Mouse (Mus musculus) spleen, postnatal 36 days (tissue): ENCODE measurements around the gene Tmem44.
"Not testable (repeated sequence)": the region's sequence is repeated elsewhere in the genome, so short reads cannot be mapped to it uniquely, and the experiment has no call there.

Source experiments
- DNase-seq, 2 experiments: peaks; one replicate each; pipeline ENCODE4 v3.0.0; 2022; ENCODE audit warnings: low spot score in 2 of 2, mixed read lengths in 1 of 2

Gene Tmem44

DNA sequence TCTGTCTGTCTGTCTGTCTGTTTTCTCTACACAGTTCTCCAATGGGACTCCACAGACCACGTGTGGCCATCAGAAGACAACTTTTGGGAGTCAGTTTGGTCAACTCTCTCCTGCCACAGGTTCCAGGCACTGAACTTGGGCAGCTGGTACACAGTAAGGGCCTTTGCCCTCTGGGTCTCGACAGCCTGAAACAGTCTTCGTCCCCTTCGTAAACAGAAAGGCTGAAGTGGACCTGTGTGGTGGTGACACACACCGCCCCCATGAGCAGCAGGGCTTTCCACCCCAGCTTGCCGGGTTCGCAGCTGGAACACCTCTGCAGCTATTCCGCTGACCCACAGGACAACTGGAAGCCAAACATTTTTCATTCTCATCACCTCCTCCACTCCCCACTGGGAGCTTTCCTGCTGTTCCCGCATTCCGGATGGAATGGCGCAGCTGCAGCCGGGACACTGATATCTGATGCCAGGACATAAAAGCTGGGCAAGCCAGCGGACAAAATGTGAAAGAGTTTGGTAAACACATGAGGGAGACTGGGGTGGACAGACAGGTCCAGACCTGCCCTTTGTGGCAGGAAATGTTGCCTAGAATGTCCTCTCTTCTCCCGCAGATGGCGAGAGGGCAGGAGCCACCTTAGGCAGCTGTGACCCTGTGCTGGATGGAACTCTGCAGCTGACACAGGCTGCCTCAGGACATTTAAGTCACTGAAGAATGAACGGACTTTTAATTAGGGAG is 51.4 kb downstream of the Tmem44 start:
- no peak for DNase-seq

DNA sequence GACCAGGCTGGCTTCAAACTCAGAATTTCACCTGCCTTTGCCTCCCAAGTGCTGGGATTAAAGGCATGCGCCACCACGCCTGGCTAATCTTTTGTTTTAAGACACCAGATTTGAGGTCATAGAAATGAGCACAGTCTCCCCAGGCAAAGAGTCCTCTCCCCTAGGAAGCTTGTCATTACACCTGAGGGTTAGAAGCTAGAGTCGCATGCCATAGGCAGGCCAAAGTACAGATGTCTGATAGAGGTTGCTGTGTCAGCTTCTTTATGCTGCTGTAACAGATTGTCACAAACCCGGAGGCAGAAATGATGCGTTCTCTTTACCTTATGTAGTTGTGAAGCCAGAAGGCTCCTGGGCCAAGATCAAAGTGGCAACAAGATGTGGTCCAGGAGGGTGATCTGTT is 53.3 kb downstream of the Tmem44 start:
- no peak for DNase-seq

DNA sequence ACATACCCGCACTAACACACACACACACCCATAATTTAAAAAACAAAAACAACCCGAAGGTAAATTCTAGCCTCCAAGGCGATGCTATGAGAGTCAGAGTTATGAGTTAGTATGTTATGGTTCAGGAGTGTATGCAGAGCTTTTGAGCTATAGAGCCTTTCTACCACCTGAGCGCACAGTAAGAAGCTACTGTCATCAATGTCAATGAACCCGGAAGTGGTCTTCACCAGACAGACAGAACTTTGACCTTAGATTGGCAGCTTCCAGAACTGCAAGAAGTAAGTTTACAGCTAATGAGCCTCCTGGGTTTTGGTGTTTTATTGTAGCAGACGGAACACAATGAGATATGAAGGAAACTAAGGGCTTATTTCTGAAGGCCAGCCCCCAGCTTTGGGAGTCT is 55.8 kb downstream of the Tmem44 start:
- DNase-seq, result no peak

DNA sequence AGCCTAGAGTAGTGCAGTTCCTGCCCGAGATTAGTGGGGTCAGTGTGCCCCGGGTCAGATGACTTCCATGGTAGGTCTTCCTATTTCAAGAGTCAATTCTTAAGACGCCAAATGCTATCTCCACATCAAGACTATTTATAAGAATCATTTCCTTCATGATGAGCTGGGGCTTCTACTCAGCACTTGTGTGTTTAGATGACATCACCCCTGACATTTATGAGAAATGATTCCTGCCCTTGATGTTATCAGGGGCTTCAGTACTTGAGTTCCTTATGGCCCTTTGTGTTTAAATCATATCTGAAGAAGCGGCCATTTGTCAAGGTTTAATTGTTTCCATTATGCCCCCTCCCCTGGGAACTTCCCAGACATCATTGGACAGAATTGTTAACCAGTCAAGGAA is 58.9 kb downstream of the Tmem44 start:
- no peak for DNase-seq

DNA sequence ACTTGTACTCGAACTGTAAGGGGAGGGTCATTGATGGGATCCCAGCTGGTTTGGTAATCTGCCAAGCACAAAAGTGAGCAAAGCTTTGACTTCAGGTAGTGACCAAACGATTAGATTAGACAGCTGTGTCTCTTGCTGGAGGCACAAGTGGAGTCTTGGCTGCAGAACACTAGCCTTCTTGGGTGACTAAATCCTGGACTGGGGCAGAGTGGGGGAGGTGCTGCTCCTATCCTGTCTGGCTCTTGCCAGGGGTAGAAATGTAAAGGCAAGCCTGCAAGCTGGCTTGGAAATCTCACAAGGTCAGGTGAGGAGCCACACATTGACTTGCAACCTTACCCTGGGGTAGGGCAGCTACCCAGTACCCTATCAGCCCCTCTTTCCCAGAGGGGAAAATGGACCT is 59.9 kb downstream of the Tmem44 start:
- DNase-seq, result no peak

DNA sequence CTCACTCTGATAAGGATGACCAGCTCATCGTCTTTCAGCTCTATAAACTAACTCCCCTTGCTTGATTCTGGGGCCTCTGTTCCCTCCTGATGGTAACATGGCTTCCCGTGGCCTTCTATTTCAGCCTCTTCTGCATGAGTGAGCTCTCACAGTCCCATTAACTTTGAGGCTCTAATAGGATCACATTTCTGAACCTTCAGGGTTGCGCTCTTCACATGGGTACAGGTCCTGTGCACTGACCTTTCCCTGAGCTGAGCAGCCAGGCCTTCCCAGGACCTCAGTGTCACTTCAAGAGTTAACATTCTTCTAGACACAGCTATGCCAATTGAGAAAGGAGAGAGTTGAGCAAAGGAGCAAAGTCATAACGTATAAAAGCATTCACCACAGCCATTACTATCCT is 60.3 kb downstream of the Tmem44 start:
- no peak for DNase-seq

DNA sequence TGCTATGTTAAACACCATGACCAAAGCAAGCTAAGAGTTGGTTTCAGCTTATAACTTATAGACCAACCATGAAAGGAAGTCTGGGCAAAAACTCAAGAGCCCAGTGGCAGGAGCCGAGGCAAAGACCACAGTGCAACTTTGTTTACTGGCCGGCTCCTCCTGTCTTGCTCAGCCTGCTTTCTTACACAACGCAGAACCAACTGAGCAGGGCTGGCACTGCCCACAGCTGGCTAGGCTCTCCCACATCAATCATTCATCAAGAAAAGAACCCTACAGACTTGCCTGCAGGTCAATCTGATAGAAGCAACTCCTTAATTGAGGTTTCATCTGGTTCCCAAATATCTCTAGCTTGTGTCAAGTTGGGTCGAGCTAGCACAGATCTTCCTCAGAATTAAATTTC is 61.0 kb downstream of the Tmem44 start:
- no peak for DNase-seq

DNA sequence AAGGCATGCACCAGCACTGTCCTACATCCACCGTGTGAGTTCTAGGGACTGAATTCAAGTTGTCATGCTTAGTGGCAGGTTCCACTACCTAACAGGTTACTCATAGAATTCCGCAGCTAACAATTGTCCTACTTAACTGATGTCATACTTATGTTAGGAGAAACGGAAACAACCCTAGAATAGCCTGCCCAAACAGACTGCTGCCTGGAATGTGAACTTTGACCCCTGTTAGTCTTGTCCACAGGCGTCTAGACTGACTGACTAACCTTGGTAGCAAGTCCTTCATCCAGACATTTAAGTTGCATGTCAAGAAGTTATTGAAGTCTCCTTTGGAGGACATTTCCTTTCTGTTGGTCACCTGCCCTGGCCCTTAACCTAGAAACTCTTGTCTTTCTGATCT is 64.1 kb downstream of the Tmem44 start:
- DNase-seq, result no peak

DNA sequence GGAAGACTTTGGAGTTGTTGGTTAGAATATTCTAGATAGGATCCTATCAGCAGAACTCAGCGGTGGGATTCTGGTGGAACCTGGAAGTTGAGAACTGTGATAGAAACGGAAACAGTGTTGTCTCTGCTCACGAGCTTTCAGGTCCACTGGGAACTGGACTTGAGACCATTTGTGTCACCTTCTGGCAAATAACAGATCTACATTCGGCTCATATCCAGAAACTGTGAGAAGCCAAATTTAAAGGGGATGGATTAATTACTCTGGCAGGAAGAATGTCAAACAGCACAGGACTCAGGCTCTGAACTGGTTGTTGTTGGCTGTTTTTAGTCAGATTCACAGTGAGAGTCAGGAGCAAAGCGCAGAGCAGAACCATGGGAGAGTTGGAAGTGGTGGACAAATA is 72.9 kb downstream of the Tmem44 start:
- no peak for DNase-seq

DNA sequence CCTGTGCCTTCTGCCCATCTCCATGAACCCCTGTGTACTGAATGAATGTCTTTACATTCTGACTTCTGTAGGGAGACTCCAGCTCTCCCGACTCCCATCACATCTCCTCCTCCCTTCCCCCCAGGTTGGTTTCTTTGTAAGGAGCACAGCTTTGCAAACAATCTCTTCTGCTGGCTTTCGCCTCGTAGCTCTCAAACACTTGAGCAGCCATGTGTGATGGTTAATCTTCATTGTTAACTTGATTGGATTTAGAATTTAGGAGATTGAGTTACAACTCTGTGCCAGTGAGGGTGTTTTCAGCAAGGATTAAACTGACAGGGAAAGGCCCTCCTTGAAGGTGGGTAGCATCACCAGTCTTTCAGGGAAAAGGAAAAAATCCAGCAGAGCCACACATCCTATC is 73.6 kb downstream of the Tmem44 start:
- DNase-seq, result no peak

DNA sequence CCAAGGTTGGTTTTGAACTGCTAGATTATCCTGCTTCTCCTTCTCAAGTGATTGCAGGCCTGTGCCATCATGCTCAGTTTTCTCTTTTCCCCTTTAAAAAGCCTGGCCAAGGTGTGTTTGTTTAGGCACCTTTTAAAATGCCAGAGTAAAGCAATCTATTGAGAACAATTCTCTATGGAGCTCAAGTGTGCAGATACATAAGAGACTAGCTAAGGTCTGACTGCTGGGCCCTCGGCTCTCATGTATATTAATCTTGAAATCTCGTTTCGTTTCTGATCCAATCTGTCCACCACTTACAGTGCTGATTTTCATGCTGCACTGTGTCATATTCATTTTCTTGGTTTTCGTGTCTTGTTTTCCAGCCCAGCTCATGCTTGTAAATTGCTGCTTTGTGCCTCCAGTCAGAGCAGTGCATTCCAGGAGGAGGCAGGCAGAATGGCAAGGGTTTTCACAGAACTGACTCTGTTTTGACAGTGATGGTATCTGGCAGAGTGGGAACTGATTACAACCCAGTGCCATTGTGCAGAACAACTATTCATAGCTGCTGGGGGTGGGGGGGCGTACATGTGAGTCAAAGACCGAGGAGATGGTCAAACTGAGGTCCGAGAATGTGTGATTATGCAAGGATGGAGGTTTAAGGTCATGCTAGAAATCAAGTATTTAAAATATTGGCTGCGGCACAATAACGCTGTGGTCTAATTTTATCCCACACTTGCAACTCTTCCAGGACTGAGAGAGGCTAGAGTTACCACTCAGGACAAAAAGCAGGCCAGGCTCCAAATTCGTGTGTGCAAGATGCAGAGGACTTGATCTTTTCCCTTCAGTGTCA is 74.8 kb downstream of the Tmem44 start:
- no peak for DNase-seq

DNA sequence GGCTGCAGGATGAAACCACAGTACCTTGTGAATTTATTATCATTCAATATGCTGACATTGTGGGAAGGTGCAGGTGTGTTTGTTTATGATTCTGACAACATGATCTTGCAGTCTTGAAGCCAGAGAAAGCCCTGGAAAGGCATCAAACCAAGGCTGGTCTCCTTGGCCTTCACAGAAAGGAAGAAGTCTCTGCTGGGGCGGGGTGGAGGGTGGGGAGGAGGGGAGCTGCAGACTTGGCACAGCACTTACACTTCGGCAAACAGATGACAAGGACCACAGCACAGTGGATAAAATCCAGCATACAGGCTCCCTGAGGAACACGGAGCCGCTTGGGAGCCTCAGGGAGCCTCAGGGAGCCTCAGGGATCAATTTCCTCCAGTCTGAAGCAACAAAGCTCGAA is 78.2 kb downstream of the Tmem44 start:
- no peak for DNase-seq

DNA sequence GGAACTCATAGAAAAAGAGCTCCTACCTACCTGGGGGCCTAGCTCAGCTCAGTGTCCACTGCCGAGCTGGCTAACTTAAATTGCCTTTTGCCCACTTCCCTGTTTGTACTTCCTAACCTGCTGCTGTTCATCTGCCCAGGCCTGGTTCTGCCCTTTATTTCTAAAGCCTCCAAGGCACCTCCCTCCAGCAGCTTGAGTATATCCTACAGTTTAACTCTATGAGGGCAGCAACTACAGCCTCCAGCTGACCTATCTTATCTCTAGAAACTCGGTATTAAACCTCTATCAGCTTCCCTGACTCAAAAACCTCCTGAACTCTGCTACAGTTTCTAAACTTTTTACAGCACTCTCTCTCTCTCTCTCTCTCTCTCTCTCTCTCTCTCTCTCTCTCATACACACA is 78.7 kb downstream of the Tmem44 start:
- no peak for DNase-seq

DNA sequence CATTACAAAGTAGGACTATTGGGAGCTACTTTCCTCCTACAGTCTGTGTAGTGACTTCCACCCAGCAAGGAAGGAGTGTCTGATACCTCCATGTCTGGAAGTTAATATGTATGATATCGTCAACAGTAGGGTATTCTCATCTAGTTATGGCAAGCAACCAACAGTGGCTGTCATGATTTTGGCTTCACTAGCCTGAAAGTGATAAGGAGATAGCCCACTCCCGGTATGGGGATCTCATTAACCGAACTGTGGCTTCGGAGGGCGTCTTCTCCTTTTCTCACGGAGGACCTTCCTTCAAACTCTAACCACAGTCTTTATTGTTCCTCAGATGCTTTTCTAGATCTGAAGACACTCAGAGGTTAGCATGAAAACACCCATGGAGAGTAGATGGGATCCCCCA is 81.7 kb downstream of the Tmem44 start:
- DNase-seq, result no peak

DNA sequence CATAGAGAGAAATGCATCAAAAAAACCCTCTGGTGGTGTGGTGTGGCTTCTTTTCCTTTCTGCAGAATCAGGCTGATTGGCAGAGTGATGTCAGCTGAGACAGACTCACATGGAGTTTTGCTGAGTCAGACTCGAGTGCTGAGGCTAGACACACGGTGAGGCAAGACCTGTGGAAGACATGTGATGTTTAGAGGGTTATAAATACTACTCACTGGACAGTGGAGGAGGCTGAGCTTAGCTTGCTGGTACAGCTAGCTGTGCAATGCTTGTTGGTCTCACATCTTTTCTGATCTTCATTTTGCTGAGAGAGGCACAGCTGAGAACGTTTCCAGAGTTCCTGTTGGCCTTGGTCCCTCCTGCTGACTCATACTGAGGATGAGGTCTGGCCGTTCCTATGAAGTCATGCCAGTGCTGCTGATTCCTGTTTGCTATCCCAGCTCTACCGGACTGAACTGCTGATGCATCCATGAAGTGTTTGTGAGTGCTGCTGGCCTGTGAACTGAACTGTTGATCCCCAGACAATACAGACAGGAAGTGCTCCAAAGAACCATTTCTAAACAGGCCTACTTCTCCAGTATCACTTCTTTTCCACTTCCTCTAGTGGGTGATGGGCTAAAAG is 84.9 kb downstream of the Tmem44 start:
- DNase-seq, result no peak

DNA sequence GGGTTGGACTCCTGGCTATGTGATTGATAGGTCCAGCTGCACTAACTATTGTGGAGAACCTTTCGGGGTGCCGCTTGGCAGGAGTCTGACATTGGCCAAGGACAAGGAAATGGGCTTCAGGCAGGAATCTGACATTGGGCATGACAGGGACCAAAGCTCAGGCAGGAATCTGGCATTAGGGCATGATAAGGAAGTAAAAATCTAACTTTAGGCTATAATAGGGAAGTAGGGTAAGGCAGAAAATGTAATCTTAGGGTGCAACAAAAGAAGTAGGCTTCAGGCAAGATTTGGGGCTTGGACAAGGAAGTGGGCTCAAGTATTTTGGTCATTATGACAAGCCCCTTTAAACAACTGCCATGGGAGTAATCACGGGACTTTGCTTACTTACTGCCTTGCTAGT is 85.9 kb downstream of the Tmem44 start:
- DNase-seq, result not testable (repeated sequence)
